Mouse (Mus musculus) heart, postnatal 0 days (tissue): ENCODE measurements around the gene A3galt2. TPM values are rescaled to one million over a fixed set of nuclear protein-coding genes. Genes with fewer than 3 reads are reported as not detected.

Source experiments
- ATAC-seq: fragments of 200-750 bp; cut with Nextera tagmentation; 2 replicates; pipeline ENCODE4 v1.8.0; 2017; ENCODE audit warnings: low read depth, moderate number of reproducible peaks, moderate library complexity; ENCODE audit not compliant: insufficient read depth
- DNase-seq: peaks from one replicate; pipeline ENCODE4 v3.0.0-alpha.2; 2016; ENCODE audit warnings: low spot score
- H3K27ac ChIP-seq: fragments of 300-500 bp; sonication (generic); 2 replicates; pipeline ENCODE4 v1.5.1; 2014; ENCODE audit warnings: low read depth, mild to moderate bottlenecking
- H3K27me3 ChIP-seq: fragments of 300-500 bp; sonication (generic); 2 replicates; pipeline ENCODE4 v1.6.1; 2014; ENCODE audit warnings: low read length, mixed read lengths; ENCODE audit not compliant: control insufficient read depth, insufficient read depth
- H3K36me3 ChIP-seq: fragments of 300-500 bp; sonication (generic); replicated peaks from 2 replicates; pipeline ENCODE4 v1.6.1; 2014; ENCODE audit warnings: low read length, mixed read lengths; ENCODE audit not compliant: control insufficient read depth, insufficient read depth
- H3K4me1 ChIP-seq: fragments of 300-500 bp; sonication (generic); 2 replicates; pipeline ENCODE4 v1.6.1; 2014; ENCODE audit warnings: antibody characterized with exemption; ENCODE audit not compliant: control insufficient read depth, insufficient read depth
- H3K4me2 ChIP-seq: fragments of 300-500 bp; sonication (generic); 2 replicates; pipeline ENCODE4 v1.6.1; 2014; ENCODE audit warnings: low read depth, mild to moderate bottlenecking, low read length, moderate library complexity
- H3K4me3 ChIP-seq: fragments of 300-500 bp; sonication (generic); 2 replicates; pipeline ENCODE4 v1.5.1; 2014; ENCODE audit warnings: low read depth, low read length
- H3K9ac ChIP-seq: fragments of 300-500 bp; sonication (generic); replicated peaks from 2 replicates; pipeline ENCODE4 v1.6.1; 2014; ENCODE audit warnings: low read depth, low read length, mixed read lengths
- H3K9me3 ChIP-seq: fragments of 300-500 bp; sonication (generic); replicated peaks from 2 replicates; pipeline ENCODE4 v1.6.1; 2016; ENCODE audit warnings: low read length; ENCODE audit not compliant: control insufficient read depth
- CTCF ChIP-seq: IDR thresholded peaks from 2 replicates; pipeline ENCODE4 v1.5.1; 2016; ENCODE audit warnings: antibody characterized with exemption, control low read depth, low read depth
- EP300 ChIP-seq: IDR thresholded peaks from 2 replicates; pipeline ENCODE4 v1.6.1; 2016; ENCODE audit warnings: antibody characterized with exemption, low read depth
- WGBS: fragments of 180-500 bp; shearing (Covaris S2); extraction: QIAGEN DNeasy Blood & Tissue Kit; methylation state at CpG from one replicate; pipeline ENCODE4 v1.1.7; 2014; 5-methylcytosine and 5-hydroxymethylcytosine counted together
- polyA plus RNA-seq: library from polyadenylated mRNA; unstranded; fragments of >200 nt; fragmentation: Nextera tagmentation; extraction: Ambion mirVana; gene quantifications from 2 replicates; pipeline ENCODE4 v1.2.1, GENCODE M21; 2015
- total RNA-seq: library from RNA; depleted of rRNA; stranded (reverse); fragments of >200 nt; gene quantifications from 2 replicates; pipeline ENCODE4 v1.2.3, GENCODE M21; 2014; ENCODE audit warnings: low replicate concordance

A3galt2 gene
- total and polyA plus RNA-seq, 2 experiments from 2014 or later = 0.03 TPM; not detected in 1

DNA sequence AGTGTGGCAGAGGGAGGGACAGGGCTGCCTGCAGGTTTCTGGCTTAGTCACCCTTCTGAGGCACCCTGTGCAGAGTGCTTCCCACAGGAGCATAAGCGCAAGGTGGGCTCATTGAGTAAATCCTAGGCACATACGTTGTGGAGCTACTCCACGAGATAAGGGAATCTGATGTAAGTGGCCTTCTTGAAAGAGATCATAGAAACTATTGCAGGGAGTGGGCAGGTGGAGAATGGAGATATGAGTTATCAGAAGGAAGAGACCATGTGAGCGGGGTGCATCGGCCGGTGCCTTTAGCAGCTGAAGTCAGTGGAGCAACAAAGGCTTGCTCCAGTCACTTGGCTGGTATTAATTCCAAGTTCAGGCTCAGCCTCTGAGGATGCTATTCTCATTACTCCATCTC, 4.9 kb downstream of the A3galt2 start:
- H3K36me3 ChIP-seq = no peaks in the 10 kb centered on the region
- H3K9me3 ChIP-seq = no peaks in the 10 kb centered on the region; the same call in 1 of the 2 replicates
- no peak for ATAC-seq
- H3K27ac ChIP-seq = no peak overlapping the region
- TF ChIP-seq CTCF = no peak
- no peak for TF ChIP-seq EP300
- 61% methylated on average over 6 of the region's 6 CpGs for WGBS
- no peak overlapping the region for H3K4me2 ChIP-seq
- peaks cover 9% of the 10 kb centered on the region; the same call in 1 of the 2 replicates for H3K4me1 ChIP-seq
- no peak overlapping the region for H3K4me3 ChIP-seq
- no peaks in the 10 kb centered on the region for H3K27me3 ChIP-seq
- H3K9ac ChIP-seq = no peak overlapping the region
- no peak for DNase-seq

DNA sequence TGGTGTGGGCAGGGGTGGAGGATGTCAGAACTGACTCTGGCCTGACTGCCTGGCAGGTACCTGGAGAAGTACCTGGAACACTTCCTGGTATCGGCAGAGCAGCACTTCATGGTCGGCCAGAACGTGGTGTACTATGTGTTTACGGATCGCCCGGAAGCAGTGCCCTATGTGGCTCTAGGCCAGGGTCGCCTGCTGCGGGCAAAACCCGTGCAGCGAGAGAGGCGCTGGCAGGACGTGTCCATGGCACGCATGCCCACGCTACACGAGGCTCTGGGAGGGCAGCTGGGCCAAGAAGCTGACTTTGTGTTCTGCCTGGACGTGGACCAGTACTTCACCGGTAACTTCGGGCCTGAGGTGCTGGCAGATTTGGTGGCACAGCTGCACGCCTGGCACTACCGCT, 11.8 kb downstream of the A3galt2 start:
- WGBS = 89% methylated on average over 20 of the region's 20 CpGs
- H3K27me3 ChIP-seq = no peaks in the 10 kb centered on the region
- no peak overlapping the region for H3K9ac ChIP-seq
- no peak overlapping the region for H3K4me3 ChIP-seq
- no peak for DNase-seq
- H3K4me2 ChIP-seq = no peak overlapping the region
- no peaks in the 10 kb centered on the region for H3K36me3 ChIP-seq
- H3K4me1 ChIP-seq = 0 out of 2 replicates have a peak, but pooled peaks cover 9% of the 10 kb centered on the region
- H3K27ac ChIP-seq = no peak overlapping the region
- H3K9me3 ChIP-seq = no peaks in the 10 kb centered on the region; the same call in 1 of the 2 replicates
- ATAC-seq = no peak
- TF ChIP-seq CTCF = no peak
- TF ChIP-seq EP300 = no peak

DNA sequence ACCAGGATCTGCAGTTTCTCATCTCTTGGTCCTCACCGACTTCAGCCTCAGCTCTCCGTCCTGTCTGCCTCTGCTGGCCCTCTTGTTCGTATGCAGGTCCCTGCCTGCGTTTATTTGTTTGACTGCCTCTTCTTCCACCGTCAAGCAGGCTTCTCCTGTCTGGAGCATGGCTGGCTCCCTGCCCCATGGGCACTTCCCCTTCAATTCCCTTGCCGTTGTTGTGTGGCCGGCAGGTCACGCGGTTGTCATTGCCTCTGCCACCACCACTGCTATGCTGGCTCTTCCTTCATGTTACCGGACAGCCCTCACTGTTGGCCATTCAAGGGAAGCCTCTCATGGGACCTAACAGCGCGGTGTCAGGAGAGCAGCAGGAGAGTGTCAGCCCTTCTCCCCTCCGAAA, 13.0 kb downstream of the A3galt2 start:
- ATAC-seq = no peak
- peaks cover 3% of the 10 kb centered on the region; the same call in 1 of the 2 replicates for H3K36me3 ChIP-seq
- no peak overlapping the region for H3K9ac ChIP-seq

GRCm38 (mm10) chr4:128769569-128770355, 14.6 kb downstream of the A3galt2 start:
- Histone ChIP-seq H3K4me2 (no peak overlapping the region), H3K36me3 (peaks cover 17% of the 10 kb centered on the region), H3K9ac (no peak overlapping the region), H3K27ac (no peak overlapping the region), H3K27me3 (no peaks in the 10 kb centered on the region), H3K9me3 (no peaks in the 10 kb centered on the region), H3K4me1 (0 out of 2 replicates have a peak, but pooled peaks cover 9% of the 10 kb centered on the region), H3K4me3 (no peak overlapping the region)
- 65% methylated on average over 13 of the region's 13 CpGs for WGBS
- DNase-seq (no peak), ATAC-seq (no peak)
- no peak for TF ChIP-seq EP300

More for the DNA sequence above, 13.0 kb downstream of the A3galt2 start:
- Histone ChIP-seq H3K4me3 (no peak overlapping the region), H3K9me3 (no peaks in the 10 kb centered on the region; the same call in 1 of the 2 replicates), H3K4me2 (no peak overlapping the region), H3K27ac (no peak overlapping the region), H3K4me1 (0 out of 2 replicates have a peak, but pooled peaks cover 9% of the 10 kb centered on the region), H3K27me3 (no peaks in the 10 kb centered on the region)
- TF ChIP-seq EP300 (no peak), CTCF (no peak)
- no peak for DNase-seq
- WGBS = 62% methylated on average over 13 of the region's 13 CpGs

DNA sequence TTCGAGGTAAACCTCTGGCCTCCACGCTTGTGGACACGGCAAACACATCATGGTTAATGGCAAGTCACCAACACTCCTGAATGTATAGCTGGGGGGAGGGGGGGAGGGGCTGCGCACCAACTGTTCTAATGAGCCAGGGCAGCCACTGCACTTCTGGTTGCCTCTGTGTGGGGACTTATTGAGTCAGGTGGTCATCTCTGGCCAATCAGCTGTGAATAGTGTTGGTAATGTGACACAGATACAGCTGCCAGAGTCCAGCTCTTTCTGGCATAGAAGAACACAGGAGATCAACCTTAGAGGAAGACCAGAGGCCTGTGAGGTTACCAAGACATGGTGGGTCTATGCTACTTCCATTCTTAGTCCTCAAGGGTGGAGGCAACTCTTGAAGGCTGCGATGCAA, 15.5 kb downstream of the A3galt2 start:
- DNase-seq (no peak), ATAC-seq (no peak)
- TF ChIP-seq CTCF (no peak), EP300 (no peak)
- Histone ChIP-seq H3K4me1 (0 out of 2 replicates have a peak, but pooled peaks cover 9% of the 10 kb centered on the region), H3K4me2 (no peak overlapping the region), H3K27ac (no peak overlapping the region), H3K9ac (no peak overlapping the region), H3K27me3 (no peaks in the 10 kb centered on the region), H3K9me3 (no peaks in the 10 kb centered on the region), H3K4me3 (no peak overlapping the region), H3K36me3 (peaks cover 24% of the 10 kb centered on the region)
- 87% methylated on average over 5 of the region's 5 CpGs for WGBS

DNA sequence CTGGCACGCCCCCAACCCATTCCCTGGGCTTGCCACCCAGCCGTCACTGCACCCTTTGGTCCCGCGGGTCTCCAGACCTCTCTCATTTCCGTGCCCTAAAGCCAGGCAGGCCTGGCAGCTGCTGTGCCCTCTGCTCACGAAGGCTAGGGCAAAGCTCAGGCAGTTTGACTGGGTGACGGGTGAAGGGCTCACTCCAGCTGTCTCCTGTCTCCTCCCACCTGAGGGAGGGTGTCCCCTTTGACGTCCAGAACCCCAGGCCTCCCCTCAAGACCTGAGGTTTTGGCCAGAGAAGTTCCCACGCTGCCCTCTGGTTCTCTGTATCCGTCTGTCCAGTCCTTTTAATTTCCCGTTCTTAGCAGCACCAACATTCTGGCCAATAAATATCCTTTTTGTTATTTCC, 18.7 kb downstream of the A3galt2 start:
- H3K27me3 ChIP-seq = no peaks in the 10 kb centered on the region
- DNase-seq (no peak), ATAC-seq (no peak)
- no peak for TF ChIP-seq EP300
- no peak for TF ChIP-seq CTCF
- H3K4me3 ChIP-seq = no peak overlapping the region
- H3K4me1 ChIP-seq = 0 out of 2 replicates have a peak, but pooled peaks cover 9% of the 10 kb centered on the region
- WGBS = 89% methylated on average over 11 of the region's 11 CpGs
- no peak overlapping the region for H3K27ac ChIP-seq
- no peaks in the 10 kb centered on the region for H3K9me3 ChIP-seq
- no peak overlapping the region for H3K4me2 ChIP-seq
- H3K36me3 ChIP-seq = peaks cover 51% of the 10 kb centered on the region
- no peak overlapping the region for H3K9ac ChIP-seq
